Mouse (Mus musculus) lung, postnatal 0 days (tissue): ENCODE results near the gene Socs7. TPM values are rescaled to one million over a fixed set of nuclear protein-coding genes. Genes with fewer than 3 reads are reported as not detected.

ENCODE experiments used
- ATAC-seq: fragments of 200-750 bp; cut with Nextera tagmentation; 2 replicates; pipeline ENCODE4 v1.8.0; 2017; ENCODE audit warnings: moderate library complexity
- DNase-seq: peaks from one replicate; pipeline ENCODE4 v3.0.0-alpha.2; 2016; ENCODE audit warnings: low spot score
- H3K27ac ChIP-seq: fragments of 300-500 bp; sonication (generic); 2 replicates; pipeline ENCODE4 v1.5.1; 2014; ENCODE audit warnings: antibody characterized with exemption, mild to moderate bottlenecking, low read length, mixed read lengths
- H3K27me3 ChIP-seq: fragments of 300-500 bp; sonication (generic); replicated peaks from 2 replicates; pipeline ENCODE4 v1.6.1; 2014; ENCODE audit warnings: low read length, mixed read lengths; ENCODE audit not compliant: insufficient read depth
- H3K36me3 ChIP-seq: fragments of 300-500 bp; sonication (generic); 2 replicates; pipeline ENCODE4 v1.6.1; 2014; ENCODE audit warnings: low read length, mixed read lengths; ENCODE audit not compliant: insufficient read depth
- H3K4me1 ChIP-seq: fragments of 300-500 bp; sonication (generic); 2 replicates; pipeline ENCODE4 v1.6.1; 2014; ENCODE audit warnings: antibody characterized with exemption, low read depth, low read length, mixed read lengths; ENCODE audit not compliant: insufficient read depth
- H3K4me2 ChIP-seq: fragments of 300-500 bp; sonication (generic); replicated peaks from 2 replicates; pipeline ENCODE4 v1.6.1; 2014; ENCODE audit warnings: low read depth, mild to moderate bottlenecking, low read length, moderate library complexity, mixed read lengths
- H3K4me3 ChIP-seq: fragments of 300-500 bp; sonication (generic); 2 replicates; pipeline ENCODE4 v1.5.1; 2014; ENCODE audit warnings: low read depth, low read length
- H3K9ac ChIP-seq: fragments of 300-500 bp; sonication (generic); replicated peaks from 2 replicates; pipeline ENCODE4 v1.6.1; 2014; ENCODE audit warnings: low read depth, mild to moderate bottlenecking
- H3K9me3 ChIP-seq: fragments of 300-500 bp; sonication (generic); 2 replicates; pipeline ENCODE4 v1.6.1; 2016; ENCODE audit warnings: low read length, mixed read lengths
- CTCF ChIP-seq: IDR thresholded peaks from 2 replicates; pipeline ENCODE4 v1.5.1; 2016; ENCODE audit warnings: antibody characterized with exemption, mild to moderate bottlenecking
- EP300 ChIP-seq: IDR thresholded peaks from 2 replicates; pipeline ENCODE4 v1.6.1; 2016; ENCODE audit warnings: antibody characterized with exemption, mild to moderate bottlenecking, control low read depth
- WGBS: fragments of 180-500 bp; shearing (Covaris S2); extraction: QIAGEN DNeasy Blood & Tissue Kit; methylation state at CpG from one replicate; pipeline ENCODE4 v1.1.7; 2014; 5-methylcytosine and 5-hydroxymethylcytosine counted together
- polyA plus RNA-seq: library from polyadenylated mRNA; unstranded; fragments of >200 nt; fragmentation: Nextera tagmentation; extraction: Ambion mirVana; gene quantifications from 2 replicates; pipeline ENCODE4 v1.2.1, GENCODE M21; 2015

The Socs7 gene
- polyA plus RNA-seq, 1 experiment from 2014 or later, result 2.4 TPM

- H3K27me3 ChIP-seq, result no peaks in the 10 kb centered on the region
These were observed 23.9 kb upstream of the Socs7 start for GRCm38 (mm10) chr11:97338302-97338976.

GRCm38 (mm10) chr11:97338977-97339315 is 23.4 kb upstream of the Socs7 start:
- no peaks in the 10 kb centered on the region for H3K9me3 ChIP-seq
- TF ChIP-seq EP300, result no peak
- TF ChIP-seq CTCF, result no peak
- peak overlapping the region; percentile 86 for H3K27ac ChIP-seq
- DNase-seq (peak; percentile 89), ATAC-seq (peak; percentile 69)
- no peak overlapping the region for H3K4me3 ChIP-seq
- WGBS, result 7% methylated on average over 17 of the region's 17 CpGs
- peaks cover 14% of the 10 kb centered on the region; the same call in 1 of the 2 replicates for H3K4me1 ChIP-seq
- no peaks in the 10 kb centered on the region for H3K27me3 ChIP-seq
- H3K9ac ChIP-seq, result no peak overlapping the region
- H3K4me2 ChIP-seq, result peak overlapping the region; percentile 51
- H3K36me3 ChIP-seq, result no peaks in the 10 kb centered on the region

More at GRCm38 (mm10) chr11:97338302-97338976, 23.9 kb upstream of the Socs7 start:
- Histone ChIP-seq H3K36me3 (no peaks in the 10 kb centered on the region), H3K9ac (no peak overlapping the region), H3K9me3 (no peaks in the 10 kb centered on the region), H3K4me1 (peaks cover 14% of the 10 kb centered on the region; the same call in 1 of the 2 replicates), H3K4me3 (no peak overlapping the region), H3K27ac (peak overlapping the region; percentile 86), H3K4me2 (peak overlapping the region; percentile 51)
- DNase-seq (peak; percentile 63), ATAC-seq (peak; percentile 71)
- WGBS, result 23% methylated on average over 21 of the region's 21 CpGs
- TF ChIP-seq CTCF, result no peak
- TF ChIP-seq EP300, result no peak

GRCm38 (mm10) chr11:97343175-97343574 is 19.2 kb upstream of the Socs7 start:
- H3K4me2 ChIP-seq, result peak overlapping the region; percentile 46
- ATAC-seq, result no peak
- 28% methylated on average over 6 of the region's 8 CpGs for WGBS
- H3K9ac ChIP-seq, result no peak overlapping the region
- H3K9me3 ChIP-seq, result no peaks in the 10 kb centered on the region
- no peak for DNase-seq
- H3K36me3 ChIP-seq, result no peaks in the 10 kb centered on the region
- H3K27ac ChIP-seq, result no peak overlapping the region
- TF ChIP-seq EP300 (no peak), CTCF (no peak)
- H3K4me1 ChIP-seq, result no peaks in the 10 kb centered on the region
- no peak overlapping the region for H3K4me3 ChIP-seq
- no peaks in the 10 kb centered on the region for H3K27me3 ChIP-seq

- WGBS, result 25% methylated on average over 17 of the region's 17 CpGs
- no peaks in the 10 kb centered on the region for H3K4me1 ChIP-seq
- DNase-seq (peak; percentile 72), ATAC-seq (peak; percentile 40)
- H3K27me3 ChIP-seq, result no peaks in the 10 kb centered on the region
- peak; percentile 70 for TF ChIP-seq CTCF
- no peak for TF ChIP-seq EP300
- H3K4me2 ChIP-seq, result peak overlapping the region; percentile 46
- H3K4me3 ChIP-seq, result no peak overlapping the region
- no peaks in the 10 kb centered on the region for H3K36me3 ChIP-seq
- H3K9me3 ChIP-seq, result no peaks in the 10 kb centered on the region
- H3K9ac ChIP-seq, result no peak overlapping the region; the same call in 1 of the 2 replicates
- no peak overlapping the region for H3K27ac ChIP-seq
These were observed 18.7 kb upstream of the Socs7 start for GRCm38 (mm10) chr11:97343619-97344018.

GRCm38 (mm10) chr11:97345446-97345845 is 16.9 kb upstream of the Socs7 start:
- no peaks in the 10 kb centered on the region for H3K9me3 ChIP-seq
- ATAC-seq, result no peak
- H3K4me2 ChIP-seq, result no peak overlapping the region

GRCm38 (mm10) chr11:97346383-97346782 is 16.0 kb upstream of the Socs7 start:
- H3K36me3 ChIP-seq, result no peaks in the 10 kb centered on the region
- no peak overlapping the region for H3K27ac ChIP-seq
- H3K9me3 ChIP-seq, result no peaks in the 10 kb centered on the region
- TF ChIP-seq EP300 (no peak), CTCF (no peak)
- no peak overlapping the region for H3K9ac ChIP-seq
- H3K4me3 ChIP-seq, result no peak overlapping the region
- H3K27me3 ChIP-seq, result no peaks in the 10 kb centered on the region
- no peak for DNase-seq
- peaks cover 4% of the 10 kb centered on the region; the same call in 1 of the 2 replicates for H3K4me1 ChIP-seq
- no peak overlapping the region for H3K4me2 ChIP-seq
- no peak for ATAC-seq
- WGBS, result 76% methylated on average over 9 of the region's 9 CpGs

More at GRCm38 (mm10) chr11:97345446-97345845, 16.9 kb upstream of the Socs7 start:
- TF ChIP-seq CTCF (no peak), EP300 (no peak)
- Histone ChIP-seq H3K4me1 (peaks cover 4% of the 10 kb centered on the region; the same call in 1 of the 2 replicates), H3K4me3 (no peak overlapping the region), H3K27ac (no peak overlapping the region), H3K27me3 (no peaks in the 10 kb centered on the region), H3K9ac (no peak overlapping the region), H3K36me3 (no peaks in the 10 kb centered on the region)
- WGBS, result 60% methylated on average over 10 of the region's 10 CpGs
- DNase-seq, result no peak
